Mouse (Mus musculus) heart, postnatal 10 days (tissue): ENCODE measurements around the gene Brd2. TPM values are rescaled to one million over a fixed set of nuclear protein-coding genes. Genes with fewer than 3 reads are reported as not detected.

Experiments used
- total RNA-seq, 2 experiments: library from RNA; stranded (reverse); gene quantifications; 2 replicates each; pipeline ENCODE4 v1.2.3; 2021

Brd2 gene
- total RNA-seq, 2 experiments from 2014 or later = 113 to 119 TPM

Other genes with a start within 250 kb of the Brd2 start
- gene Gm7029, start 248.8 kb downstream of the Brd2 start, total RNA-seq = not detected
- 10 to 100 TPM; 12.6 to 13.8 TPM for gene Kifc1, start 232.0 kb downstream of the Brd2 start, total RNA-seq
- not detected for gene Platr17, start 217.5 kb downstream of the Brd2 start, total RNA-seq
- gene Daxx, start 213.2 kb downstream of the Brd2 start, total RNA-seq = 10 to 100 TPM; 16.9 to 18.3 TPM
- 10 to 100 TPM; 85.4 to 98.6 TPM for gene Tapbp, start 206.7 kb downstream of the Brd2 start, total RNA-seq
- 10 to 100 TPM; 29.4 to 33.0 TPM for gene Zbtb22, start 206.7 kb downstream of the Brd2 start, total RNA-seq
- gene Rgl2, start 193.1 kb downstream of the Brd2 start, total RNA-seq = 10 to 100 TPM; 54.8 to 57.9 TPM
- gene Pfdn6, start 182.3 kb downstream of the Brd2 start, total RNA-seq = 10 to 100 TPM; 70.8 to 78.9 TPM
- 10 to 100 TPM; 12.4 to 12.6 TPM for gene Wdr46, start 182.0 kb downstream of the Brd2 start, total RNA-seq
- gene B3galt4, start 171.1 kb downstream of the Brd2 start, total RNA-seq = 1 to 10 TPM; 2.7 to 3.7 TPM
- 10 to 100 TPM; 36.3 to 36.8 TPM for gene Vps52, start 166.8 kb downstream of the Brd2 start, total RNA-seq
- gene Rps18, start 166.6 kb downstream of the Brd2 start, total RNA-seq = 100 to 1,000 TPM; 566 to 572 TPM
- gene H2-K1, start 122.3 kb downstream of the Brd2 start, total RNA-seq = 10 to 100 TPM; 54.8 to 56.2 TPM
- 10 to 100 TPM; 16.5 to 17.6 TPM for gene Ring1, start 98.0 kb downstream of the Brd2 start, total RNA-seq
- 10 to 100 TPM; 80.8 to 88.1 TPM for gene H2-Ke6, start 94.6 kb downstream of the Brd2 start, total RNA-seq
- gene Slc39a7, start 91.0 kb downstream of the Brd2 start, total RNA-seq = 10 to 100 TPM; 81.7 to 84.4 TPM
- 10 to 100 TPM; 45.4 to 46.7 TPM for gene Rxrb, start 90.8 kb downstream of the Brd2 start, total RNA-seq
- 1 to 10 TPM; 1.5 to 1.8 TPM for gene Col11a2, start 83.2 kb downstream of the Brd2 start, total RNA-seq
- under 1 TPM in 1 of 2 experiments, not detected in 1; 0.31 TPM for gene H2-Oa, start 30.3 kb downstream of the Brd2 start, total RNA-seq
- gene H2-DMa, start 3.1 kb downstream of the Brd2 start, total RNA-seq = 1 to 10 TPM; 4.1 to 4.5 TPM
- gene H2-DMb2, start 20.7 kb upstream of the Brd2 start, total RNA-seq = 1 to 10 TPM in 1 of 2 experiments, under 1 TPM in 1; 0.98 to 1.1 TPM
- gene H2-DMb1, start 30.4 kb upstream of the Brd2 start, total RNA-seq = under 1 TPM; 0.72 to 0.89 TPM
- gene Tap1, start 64.9 kb upstream of the Brd2 start, total RNA-seq = 1 to 10 TPM; 6.7 to 7.0 TPM
- gene Psmb9, start 65.1 kb upstream of the Brd2 start, total RNA-seq = 1 to 10 TPM; 3.2 to 4.6 TPM
- gene Psmb8, start 75.1 kb upstream of the Brd2 start, total RNA-seq = 10 to 100 TPM; 10.3 to 10.7 TPM
- 10 to 100 TPM; 17.6 to 20.3 TPM for gene Tap2, start 80.9 kb upstream of the Brd2 start, total RNA-seq
- gene H2-Ob, start 116.3 kb upstream of the Brd2 start, total RNA-seq = under 1 TPM; 0.77 to 0.92 TPM
- 1 to 10 TPM; 4.4 to 4.7 TPM for gene H2-Ab1, start 135.1 kb upstream of the Brd2 start, total RNA-seq
- gene H2-Aa, start 165.2 kb upstream of the Brd2 start, total RNA-seq = 1 to 10 TPM; 4.9 to 5.4 TPM
- 1 to 10 TPM; 7.5 to 8.4 TPM for gene H2-Eb1, start 183.2 kb upstream of the Brd2 start, total RNA-seq
- gene H2-Eb2, start 203.0 kb upstream of the Brd2 start, total RNA-seq = not detected
- gene Btnl2, start 232.2 kb upstream of the Brd2 start, total RNA-seq = under 1 TPM; 0.22 to 0.30 TPM